Mouse (Mus musculus) liver, postnatal 0 days (tissue): ENCODE results near the gene Lin28b.

Source experiments
- CTCF ChIP-seq: sonication (generic); IDR thresholded peaks from 2 replicates; pipeline ENCODE4 v1.5.1; 2016; ENCODE audit warnings: antibody characterized with exemption, low read depth
- EP300 ChIP-seq: IDR thresholded peaks from 2 replicates; pipeline ENCODE4 v1.6.1; 2016; ENCODE audit warnings: antibody characterized with exemption, low read depth, mild to moderate bottlenecking

DNA sequence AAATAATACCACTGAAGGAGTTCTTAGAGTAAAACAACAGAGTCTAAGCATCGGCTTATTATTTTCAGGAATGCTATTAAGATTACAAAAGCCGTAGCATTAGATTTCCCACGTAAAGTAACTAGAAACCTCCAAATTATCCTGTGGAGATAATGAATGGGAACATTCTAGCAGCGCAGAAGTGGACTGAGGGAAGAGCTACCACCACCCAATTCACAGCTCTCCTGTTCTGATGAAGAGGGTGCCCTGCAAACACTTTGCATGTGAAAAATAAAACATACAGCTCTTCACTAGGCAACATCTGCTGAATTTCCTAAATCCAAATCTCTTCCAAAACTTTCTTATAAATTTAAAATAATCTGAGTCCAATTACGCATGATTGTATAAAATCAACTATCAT lies 74.1 kb downstream of the Lin28b start:
- no peak for TF ChIP-seq CTCF
- no peak for TF ChIP-seq EP300
